Mouse (Mus musculus) testis, postnatal 14 days (tissue): Measurements from ENCODE around the gene Pcdh9.

ENCODE experiments used
- DNase-seq: peaks from one replicate; pipeline ENCODE4 v3.0.0; 2021; ENCODE audit warnings: low spot score

Pcdh9 gene

GRCm38 (mm10) chr14:93794530-93794929, 95.9 kb downstream of the Pcdh9 start:
- no peak for DNase-seq

DNA sequence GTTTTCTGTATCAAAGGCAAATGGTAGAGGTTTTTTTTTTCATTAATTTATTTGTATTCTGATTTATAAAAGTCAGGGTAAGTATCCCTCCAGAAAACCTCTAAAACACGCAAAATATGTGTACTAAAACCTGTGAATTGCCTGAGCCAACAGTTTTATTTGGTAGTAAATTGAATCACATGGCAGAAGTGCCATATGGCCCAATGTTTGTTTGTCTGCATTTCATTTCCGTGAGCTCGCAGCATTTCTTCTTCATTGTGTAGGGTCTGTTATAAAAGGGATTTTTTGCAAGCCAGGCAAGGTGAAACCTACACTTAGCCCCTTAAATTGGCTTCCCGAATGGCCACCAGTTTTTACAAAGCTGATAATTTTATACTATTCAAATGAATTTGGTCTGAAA, 104.2 kb downstream of the Pcdh9 start:
- no peak for DNase-seq

DNA sequence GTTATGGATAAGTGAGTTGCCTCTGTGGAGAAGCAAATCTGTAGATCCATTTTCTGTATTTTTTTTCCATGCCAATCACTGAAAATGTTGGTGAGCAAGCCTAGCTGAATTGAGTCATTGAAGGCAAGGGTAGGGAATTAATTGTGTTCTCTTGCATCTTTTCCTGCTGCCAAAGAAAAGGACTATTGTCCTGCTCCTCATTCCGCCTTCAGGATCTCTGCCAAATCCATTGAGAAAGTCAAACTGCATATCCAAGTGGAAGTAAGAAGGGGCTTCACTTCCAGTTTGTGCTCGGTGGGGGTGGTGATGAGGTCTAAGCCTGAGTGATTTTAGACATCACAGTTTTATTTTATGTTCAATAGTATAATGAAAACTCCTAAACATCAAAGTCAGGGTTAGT, 105.4 kb downstream of the Pcdh9 start:
- DNase-seq, result no peak

- no peak for DNase-seq
These were observed 127.6 kb downstream of the Pcdh9 start for GRCm38 (mm10) chr14:93762855-93763254.

- peak; percentile 6 for DNase-seq
These were observed 156.3 kb downstream of the Pcdh9 start for GRCm38 (mm10) chr14:93734077-93734673.

- DNase-seq, result no peak
These were observed 164.7 kb downstream of the Pcdh9 start for GRCm38 (mm10) chr14:93725798-93726197.

DNA sequence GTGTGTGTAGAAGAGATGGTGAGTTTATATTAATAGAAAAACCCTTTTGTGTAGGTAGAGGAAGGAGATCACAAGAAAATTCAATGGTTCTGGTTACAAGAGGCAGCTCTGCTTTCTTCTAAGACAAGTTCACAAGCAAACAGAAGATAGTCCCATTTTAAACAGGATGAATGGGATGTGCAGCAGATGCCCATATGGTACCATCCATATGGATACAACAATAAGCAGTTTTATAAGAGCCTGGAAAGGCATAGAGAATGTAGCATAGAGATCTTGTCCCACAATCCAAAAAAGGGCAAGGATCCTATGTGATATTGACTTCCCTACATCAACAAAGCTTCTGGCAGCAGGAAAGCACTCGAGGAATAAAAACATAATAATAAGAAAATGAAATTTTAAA, 171.3 kb downstream of the Pcdh9 start:
- no peak for DNase-seq

DNA sequence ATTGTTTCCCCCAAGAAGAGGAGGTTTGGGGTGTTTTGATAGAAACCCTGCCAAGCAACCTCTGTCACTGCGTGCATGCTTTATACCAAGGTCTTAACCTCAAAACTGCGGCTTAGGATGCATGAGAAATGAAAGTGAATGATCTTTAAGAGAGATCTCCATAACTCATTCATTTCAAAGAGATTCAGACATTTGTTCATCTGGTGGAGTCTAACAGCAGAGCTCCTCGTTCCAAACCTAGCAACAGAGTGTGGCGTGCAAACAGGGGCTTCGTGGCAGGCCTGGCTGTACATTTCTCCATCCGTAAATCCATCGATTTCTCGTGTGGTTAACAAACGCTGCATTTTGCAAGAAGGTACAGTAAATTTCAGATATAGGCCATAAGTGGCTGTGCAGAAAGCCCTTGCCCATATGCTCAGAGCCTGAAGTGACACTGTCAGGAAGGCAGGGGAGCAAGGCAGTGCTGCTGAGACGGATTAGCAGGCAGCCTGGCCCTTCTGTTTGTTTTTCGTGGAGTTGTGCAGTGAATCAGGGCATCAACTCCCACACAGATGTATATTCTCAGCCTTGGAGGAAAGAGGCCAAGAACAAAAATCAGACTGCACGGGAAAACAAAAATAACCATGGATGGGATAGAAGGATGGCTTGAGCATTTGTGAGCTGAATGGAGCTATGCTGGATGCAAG, 177.1 kb downstream of the Pcdh9 start:
- DNase-seq, result no peak

GRCm38 (mm10) chr14:93708651-93709050, 181.8 kb downstream of the Pcdh9 start:
- DNase-seq, result no peak

DNA sequence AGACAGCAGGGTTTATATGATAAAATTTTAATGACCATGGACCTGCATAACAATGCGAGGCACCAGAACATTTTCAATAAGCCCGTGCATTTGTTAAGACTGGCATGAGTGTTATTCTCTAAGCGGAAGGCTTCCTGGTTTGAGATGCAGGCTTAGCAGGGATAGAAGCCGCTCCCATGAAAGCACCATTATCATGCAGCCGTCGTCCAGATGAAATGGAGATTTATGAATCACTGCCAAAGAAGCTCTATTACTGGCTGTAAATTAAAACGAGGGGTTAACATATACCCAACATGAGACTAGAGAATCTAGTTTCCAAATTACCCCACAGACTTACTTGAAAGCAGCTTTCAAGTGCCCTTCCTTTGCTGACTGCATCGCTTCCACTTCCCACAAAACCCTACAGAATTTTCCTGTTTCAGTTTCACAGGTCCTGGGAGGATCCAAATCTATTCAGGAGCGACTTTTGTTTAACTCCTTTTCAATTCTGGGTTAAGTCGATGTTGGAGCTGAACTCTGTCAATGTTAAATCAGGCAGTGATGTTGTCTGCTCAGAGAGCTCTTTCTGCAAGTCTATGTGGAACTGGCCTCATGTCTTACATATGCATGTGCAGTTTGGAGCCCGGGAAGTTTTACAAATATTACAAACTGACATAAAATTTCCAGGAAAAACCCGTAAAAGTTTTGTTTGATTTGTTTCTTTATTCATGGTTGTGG, 188.9 kb downstream of the Pcdh9 start:
- DNase-seq, result no peak

DNA sequence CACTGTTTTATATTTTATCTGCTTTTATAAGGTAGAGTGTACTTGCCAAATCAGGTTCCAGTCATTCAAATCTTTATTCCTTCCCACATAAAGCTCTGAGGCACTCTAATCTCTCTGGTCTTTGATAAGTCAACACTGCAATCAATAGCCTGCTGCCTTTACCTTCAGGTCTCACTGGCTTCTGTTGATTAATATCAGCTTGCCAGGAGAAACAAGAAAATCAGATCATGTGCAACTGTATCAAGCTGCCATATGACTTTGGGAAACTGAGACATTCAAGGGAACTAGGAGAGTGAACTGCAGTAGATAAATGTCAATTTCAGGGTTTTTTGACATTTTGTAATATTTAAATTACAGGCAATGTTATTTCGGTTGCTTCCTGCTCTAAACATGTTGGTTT, 189.6 kb downstream of the Pcdh9 start:
- DNase-seq, result no peak

DNA sequence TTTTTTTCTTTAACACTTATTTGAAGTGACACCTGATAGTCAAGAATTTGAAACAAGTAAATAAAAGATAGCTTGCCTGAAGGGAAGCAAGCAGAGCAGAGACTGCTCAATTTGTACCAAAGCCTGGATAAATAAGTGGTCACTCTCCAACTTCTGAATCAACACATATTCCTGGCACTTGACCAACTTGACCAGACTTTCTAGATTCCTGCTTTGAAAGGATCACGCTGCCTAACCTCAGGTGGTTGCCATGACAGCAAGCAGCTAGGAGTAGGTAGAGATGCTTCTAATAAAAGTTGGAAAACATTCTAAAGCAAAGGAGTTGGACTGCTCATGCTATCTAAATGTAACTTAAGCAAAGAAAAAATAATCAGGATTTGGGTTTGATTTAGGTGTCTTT, 205.8 kb downstream of the Pcdh9 start:
- DNase-seq, result no peak

DNA sequence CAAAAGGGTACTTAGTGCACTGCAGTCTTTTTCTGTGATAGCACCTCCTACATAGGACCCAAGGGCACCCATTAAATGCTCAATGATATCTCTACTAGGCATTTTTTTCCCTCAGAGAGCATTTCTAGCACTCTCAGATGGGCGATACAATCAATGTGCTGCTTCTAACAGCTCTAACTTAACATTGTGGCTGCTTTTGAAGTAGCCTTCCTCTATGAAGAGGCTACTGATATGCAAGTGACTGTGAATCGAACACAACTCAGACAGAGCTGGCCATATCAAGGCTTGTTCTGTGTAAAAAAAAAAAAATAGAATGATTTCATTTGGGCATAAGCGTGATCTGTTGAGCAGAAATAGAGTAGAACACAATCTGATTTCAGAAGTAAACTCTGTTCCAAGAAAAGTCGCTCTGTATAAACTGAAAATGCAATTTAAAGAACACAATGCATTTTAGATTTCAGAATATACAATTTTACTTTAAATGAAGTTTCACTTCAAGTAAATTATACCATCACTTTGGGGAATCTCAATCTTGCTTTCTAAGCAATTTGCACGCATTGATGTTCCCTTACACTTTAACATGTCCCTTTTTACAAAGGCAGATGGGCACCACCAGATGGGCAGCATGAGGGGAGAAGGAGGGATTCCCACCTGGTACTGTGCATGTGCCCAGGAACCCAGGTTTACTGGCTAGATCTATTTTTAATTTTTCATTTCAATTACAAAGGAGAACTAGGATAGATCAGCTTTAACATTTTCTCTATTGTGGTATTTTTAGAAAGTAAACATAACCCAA, 215.0 kb downstream of the Pcdh9 start:
- no peak for DNase-seq

DNA sequence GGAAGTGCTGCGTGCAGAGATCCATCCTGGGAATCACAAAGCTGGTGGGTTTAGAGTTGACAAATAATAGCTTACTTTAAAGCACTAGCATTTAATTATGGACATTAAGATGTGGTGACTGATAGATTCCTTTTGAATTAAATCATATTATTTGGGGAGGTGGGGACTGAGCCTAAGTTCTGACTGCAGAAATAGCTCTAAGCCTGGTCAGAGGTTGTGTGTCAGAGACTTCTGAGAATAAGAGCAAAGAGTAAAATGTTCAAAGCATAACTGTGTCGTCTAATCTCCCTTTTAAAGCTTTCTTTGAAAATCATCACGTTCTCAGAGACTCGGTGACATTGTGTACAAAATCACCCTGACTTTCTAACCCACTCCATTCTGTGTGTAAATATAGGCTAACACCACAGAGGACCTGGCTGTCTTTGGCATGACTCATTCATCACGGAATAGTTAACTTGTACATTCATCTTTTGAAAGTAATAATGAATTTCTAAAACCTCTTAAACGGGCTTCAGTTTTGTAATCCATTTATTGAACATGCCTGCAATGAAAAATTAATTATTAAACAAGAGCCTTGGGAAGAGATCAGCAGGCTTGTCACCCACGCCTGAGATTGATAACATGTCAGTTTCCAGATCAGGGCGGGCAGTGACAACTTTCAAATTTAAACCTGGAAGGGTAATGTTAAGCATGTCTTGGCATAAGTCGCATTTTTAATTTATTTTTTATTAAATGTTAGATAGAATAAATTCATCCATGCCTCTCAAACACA, 236.3 kb downstream of the Pcdh9 start:
- no peak for DNase-seq

DNA sequence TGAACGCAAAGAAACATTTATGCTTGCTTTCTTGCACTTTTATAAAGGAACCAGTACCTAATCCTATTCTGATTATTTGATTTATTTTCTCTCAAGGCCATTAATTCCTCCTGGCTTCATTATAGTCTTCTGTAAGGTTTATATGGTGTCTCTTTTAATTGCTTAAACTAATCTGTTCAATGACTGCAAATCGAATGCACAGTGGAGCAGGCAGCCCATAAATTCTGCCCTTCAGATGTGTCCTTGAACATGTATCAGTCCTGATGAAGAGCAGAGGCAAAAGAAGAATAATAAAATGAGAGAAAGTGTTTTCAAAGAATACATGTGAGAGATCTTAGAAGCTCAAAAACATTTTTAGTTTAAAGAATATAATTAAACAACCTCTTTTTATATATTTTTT, 263.2 kb downstream of the Pcdh9 start:
- no peak for DNase-seq

- DNase-seq, result no peak
These were observed 266.3 kb downstream of the Pcdh9 start for GRCm38 (mm10) chr14:93624144-93624543.

DNA sequence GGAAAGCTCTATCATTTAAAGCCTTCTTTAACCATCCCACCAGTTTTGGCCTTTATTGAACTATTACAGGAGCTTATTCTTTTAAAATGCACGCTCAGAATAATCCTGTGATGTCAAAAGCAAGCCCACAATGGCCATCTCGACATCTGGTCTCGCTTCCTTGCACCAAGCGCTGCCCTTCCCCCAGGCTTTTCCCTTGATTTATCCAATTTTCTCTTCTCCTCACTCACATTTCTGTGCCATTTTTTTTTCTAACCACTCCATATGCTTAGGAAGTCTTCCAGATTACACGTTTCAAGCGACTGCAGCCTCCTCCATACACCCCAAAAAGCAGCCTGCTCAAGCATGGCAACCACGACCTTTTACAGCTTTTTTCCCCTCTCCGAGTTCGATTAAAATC, 269.3 kb downstream of the Pcdh9 start:
- no peak for DNase-seq

DNA sequence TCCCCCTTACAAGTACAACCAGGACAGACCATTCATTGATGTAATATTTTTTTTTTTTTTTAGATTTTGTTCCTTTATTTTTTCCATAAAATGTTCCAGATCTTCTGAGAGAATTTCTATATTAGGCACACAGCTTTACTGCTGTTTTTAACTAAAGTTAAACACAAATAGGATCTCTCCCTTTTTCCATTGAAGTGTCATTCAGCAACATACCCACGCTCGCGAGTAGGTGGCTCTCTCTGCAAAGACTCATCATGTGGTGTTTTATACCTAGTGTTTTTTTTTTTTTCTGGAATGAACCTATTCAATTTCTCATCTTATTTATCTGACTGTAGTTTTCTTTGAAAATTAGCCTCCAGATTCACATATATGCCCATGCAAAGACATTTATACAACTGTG, 282.9 kb downstream of the Pcdh9 start:
- no peak for DNase-seq

- DNase-seq, result no peak
These were observed 290.5 kb downstream of the Pcdh9 start for GRCm38 (mm10) chr14:93599997-93600396.

- no peak for DNase-seq
These were observed 305.0 kb downstream of the Pcdh9 start for GRCm38 (mm10) chr14:93585432-93586024.

- no peak for DNase-seq
These were observed 326.1 kb downstream of the Pcdh9 start for GRCm38 (mm10) chr14:93564361-93564760.
